Mouse (Mus musculus): ENCODE results near the gene Atr. TPM values are rescaled to one million over a fixed set of nuclear protein-coding genes. Genes with fewer than 3 reads are reported as not detected.

Atr gene
- polyA plus RNA-seq (2014; fragmentation: Illumina TruSeq; extraction: RNeasy Lipid Tissue Mini Kit (QIAGEN cat#74804); ENCODE audit: insufficient read depth, low read depth, low replicate concordance) = 2.8 TPM

GRCm38 (mm10) chr9:95857414-95858026, at the start of gene Atr:
Atr (plus strand) TSS chr9:95857597.

GRCm38 (mm10) chr9:95844825-95845460, 12.5 kb upstream of the Atr start, which contains the start of gene Pls1:
Pls1 (minus strand) TSS chr9:95845311.

GRCm38 (mm10) chr9:95954585-95955461, 97.4 kb downstream of the Atr start, which contains the start of gene Xrn1:
Xrn1 (plus strand) TSS chr9:95954760.

Other genes starting within 250 kb of the Atr start
- 154 TPM for gene Pcolce2, start 220.0 kb upstream of the Atr start, polyA plus RNA-seq (2014; fragmentation: Illumina TruSeq; extraction: RNeasy Lipid Tissue Mini Kit (QIAGEN cat#74804); ENCODE audit: insufficient read depth, low read depth, low replicate concordance)
- 3.2 TPM for gene Trpc1, start 107.2 kb upstream of the Atr start, polyA plus RNA-seq (2014; fragmentation: Illumina TruSeq; extraction: RNeasy Lipid Tissue Mini Kit (QIAGEN cat#74804); ENCODE audit: insufficient read depth, low read depth, low replicate concordance)
- gene Pls1, start 12.3 kb upstream of the Atr start, polyA plus RNA-seq (2014; fragmentation: Illumina TruSeq; extraction: RNeasy Lipid Tissue Mini Kit (QIAGEN cat#74804); ENCODE audit: insufficient read depth, low read depth, low replicate concordance) = 5.0 TPM
- gene Xrn1, start 97.2 kb downstream of the Atr start, polyA plus RNA-seq (2014; fragmentation: Illumina TruSeq; extraction: RNeasy Lipid Tissue Mini Kit (QIAGEN cat#74804); ENCODE audit: insufficient read depth, low read depth, low replicate concordance) = 3.5 TPM

Data from lung, adult 10 weeks (tissue).